Mouse (Mus musculus): ENCODE data around the gene Shank1. TPM values are rescaled to one million over a fixed set of nuclear protein-coding genes. Genes with fewer than 3 reads are reported as not detected.
A peak's percentile ranks its signal among the peaks of the same experiment; 100 is the strongest.
"Not testable (repeated sequence)": the region's sequence is repeated elsewhere in the genome, so short reads cannot be mapped to it uniquely, and the experiment has no call there.

The Shank1 gene
- total RNA-seq (2021): 1 to 10 TPM in 1 of 2 experiments, under 1 TPM in 1; 1.00 to 1.5 TPM

- intact Hi-C loops (cut with DNase I): loop anchor here (5.0 to 10.0 kb wide), 3 partner anchors 45 to 1725 kb away; partner anchors contain the start of genes Abcc6, Gm15517 and Nomo1
These were observed at the start of gene Shank1 for GRCm38 (mm10) chr7:44309475-44310284. Shank1 (plus strand) TSS chr7:44310253.

GRCm38 (mm10) chr7:44260410-44260809 is 49.6 kb upstream of the Shank1 start:
- intact Hi-C loops (cut with DNase I): loop anchor here (5.0 kb wide), 2 partner anchors 47 to 292 kb away; partner anchors contain the start of genes Clec11a and Nr1h2
- DNase-seq: no peak

More at GRCm38 (mm10) chr7:44309475-44310284, at the start of gene Shank1:
- no peak for DNase-seq

DNA sequence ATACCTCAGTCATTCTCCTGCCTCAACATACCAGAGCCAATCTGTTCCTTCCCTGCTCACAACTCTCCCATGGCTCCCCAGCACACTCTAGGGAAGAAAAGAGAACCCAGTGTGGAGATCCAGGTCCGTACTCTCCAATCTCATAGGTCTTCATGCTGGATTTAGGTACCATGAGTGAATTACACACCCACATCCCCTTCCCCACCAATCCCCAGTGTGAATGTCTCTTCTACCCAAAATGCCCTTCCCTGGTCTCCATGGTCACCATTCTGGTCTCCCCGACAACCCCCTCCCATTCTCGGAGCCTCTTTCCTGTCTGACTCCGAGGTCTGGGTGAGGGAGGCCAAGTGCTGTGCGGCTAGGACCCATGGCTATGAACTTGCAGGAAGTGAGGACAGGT is 48.9 kb upstream of the Shank1 start, which contains the start of gene Gm15517:
Gm15517 (plus strand) TSS at position 301 of the 400 bp plus-strand sequence.
- DNase-seq: no peak
- intact Hi-C loops (cut with DNase I): loop anchor here (5.0 kb wide), 2 partner anchors 46 to 291 kb away; partner anchors contain the start of genes Clec11a and Nr1h2

- intact Hi-C loops (cut with DNase I): loop anchor here (1.0 to 5.0 kb wide), 5 partner anchors 44 to 289 kb away; partner anchors contain the start of genes Clec11a and Nr1h2
- DNase-seq: peak; percentile 95 to 98
These were observed 47.0 kb upstream of the Shank1 start for GRCm38 (mm10) chr7:44262791-44263643.

- DNase-seq: no peak
- intact Hi-C loops (cut with DNase I): no loop called here
These were observed 41.9 kb upstream of the Shank1 start for GRCm38 (mm10) chr7:44268117-44268516.

DNA sequence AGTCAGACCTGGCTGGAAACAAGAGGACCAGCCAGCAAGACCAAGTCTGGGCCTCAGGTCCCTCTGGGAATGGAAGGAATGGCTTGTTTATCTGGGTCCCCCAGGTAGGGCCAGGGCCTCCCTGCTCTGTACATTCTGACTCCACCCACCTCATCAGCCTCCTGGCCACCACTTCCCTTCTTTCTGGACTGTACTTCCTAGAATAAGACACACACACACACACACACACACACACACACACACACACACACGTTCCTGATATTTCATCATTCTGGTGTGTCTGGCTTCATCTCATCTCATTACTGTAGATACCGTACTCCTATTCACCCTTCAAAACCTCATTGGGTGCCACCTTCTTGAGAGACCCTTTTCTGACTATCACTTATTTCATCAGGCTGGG is 40.7 kb upstream of the Shank1 start:
- no peak for DNase-seq
- intact Hi-C loops (cut with DNase I): no loop called here

DNA sequence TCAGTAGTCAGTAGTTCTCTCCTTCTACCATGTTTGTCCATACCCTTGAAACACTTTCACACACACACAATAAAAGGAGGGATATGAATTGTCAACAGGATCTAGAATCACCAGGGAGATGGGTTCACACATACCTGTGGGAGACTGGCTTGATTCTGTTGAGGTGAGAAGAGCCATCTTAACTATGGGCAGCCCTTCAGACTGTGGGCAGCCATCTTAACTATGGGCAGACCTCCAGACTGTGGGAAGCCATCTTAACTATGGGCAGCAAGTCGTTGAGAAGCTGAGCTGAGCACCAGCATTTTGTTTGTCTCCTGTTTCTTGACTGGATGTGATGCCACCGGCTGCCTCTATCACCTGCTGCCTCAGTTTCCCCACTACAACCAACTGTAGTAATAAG is 38.7 kb upstream of the Shank1 start:
- intact Hi-C loops (cut with DNase I): no loop called here
- no peak for DNase-seq

GRCm38 (mm10) chr7:44272546-44272945 is 37.5 kb upstream of the Shank1 start:
- no peak for DNase-seq
- intact Hi-C loops (cut with DNase I): no loop called here

DNA sequence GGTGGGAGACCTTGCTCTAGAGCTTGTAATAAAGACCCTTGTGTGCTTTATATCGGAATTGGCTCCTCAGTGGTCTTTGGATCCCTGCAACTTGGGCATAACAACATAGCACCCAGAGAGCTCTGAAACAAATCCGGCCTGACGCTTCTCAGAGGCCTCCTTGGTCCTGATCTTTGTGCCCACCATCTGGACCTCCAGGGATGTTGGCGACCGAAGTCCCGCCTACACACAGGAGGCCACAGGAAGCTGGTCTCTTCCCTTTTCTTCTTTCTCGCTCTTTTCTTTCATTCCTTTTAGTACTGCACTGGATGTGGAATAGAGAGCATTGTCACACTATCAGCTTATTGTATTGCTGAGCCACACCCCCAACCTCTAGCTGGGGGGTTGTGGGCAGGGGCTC is 36.6 kb upstream of the Shank1 start:
- intact Hi-C loops (cut with DNase I): no loop called here
- no peak for DNase-seq

- DNase-seq: no peak
- intact Hi-C loops (cut with DNase I): no loop called here
These were observed 36.0 kb upstream of the Shank1 start for GRCm38 (mm10) chr7:44274096-44274495.

DNA sequence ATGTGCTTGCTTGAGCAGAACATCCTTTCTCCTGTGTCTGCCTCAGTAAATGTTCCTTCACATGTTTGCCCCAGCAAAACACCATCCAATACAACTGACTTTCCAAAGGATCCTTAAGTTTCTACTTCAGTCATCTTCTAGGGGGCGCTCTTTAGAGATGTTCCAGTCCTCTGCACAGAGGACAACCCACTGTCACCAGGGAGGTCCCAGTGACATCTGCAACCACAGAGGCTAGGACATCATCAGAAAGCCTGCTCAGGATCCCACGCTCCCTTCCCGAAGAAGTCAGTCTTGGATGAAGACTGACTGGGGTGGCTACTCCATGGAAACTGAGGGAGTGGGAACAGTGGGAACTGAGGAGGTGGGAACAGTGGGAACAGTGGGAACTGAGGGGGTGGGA is 34.5 kb upstream of the Shank1 start:
- DNase-seq: no peak
- intact Hi-C loops (cut with DNase I): no loop called here

GRCm38 (mm10) chr7:44276461-44277249 is 33.4 kb upstream of the Shank1 start:
- intact Hi-C loops (cut with DNase I): no loop called here

DNA sequence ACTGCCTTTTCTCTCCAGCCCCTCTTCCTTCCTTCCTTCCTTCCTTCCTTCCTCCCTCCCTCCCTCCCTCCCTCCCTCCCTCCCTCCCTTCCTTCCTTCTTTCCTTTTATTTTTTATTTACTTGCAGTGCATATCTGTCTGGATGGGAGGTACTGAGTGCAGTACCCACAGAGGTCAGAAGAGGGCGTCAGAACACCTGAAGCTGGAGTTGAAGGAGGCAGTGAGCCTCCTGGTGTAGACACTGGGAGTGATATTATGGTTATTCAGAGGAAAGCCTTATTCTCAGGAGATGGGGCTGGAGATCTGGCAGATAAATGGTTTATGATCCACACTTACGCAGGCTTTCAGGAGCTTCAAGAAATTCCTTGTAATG is 32.8 kb upstream of the Shank1 start:
- DNase-seq: peak in 1 of 2 experiments; percentile 32

More at GRCm38 (mm10) chr7:44276461-44277249, 33.4 kb upstream of the Shank1 start:
- DNase-seq: no peak

GRCm38 (mm10) chr7:44280959-44281358 is 29.1 kb upstream of the Shank1 start:
- intact Hi-C loops (cut with DNase I): no loop called here
- no peak for DNase-seq

More for the DNA sequence above, 32.8 kb upstream of the Shank1 start:
- intact Hi-C loops (cut with DNase I): no loop called here

- intact Hi-C loops (cut with DNase I): no loop called here
- no peak for DNase-seq
These were observed 28.5 kb upstream of the Shank1 start for GRCm38 (mm10) chr7:44281586-44281985.

DNA sequence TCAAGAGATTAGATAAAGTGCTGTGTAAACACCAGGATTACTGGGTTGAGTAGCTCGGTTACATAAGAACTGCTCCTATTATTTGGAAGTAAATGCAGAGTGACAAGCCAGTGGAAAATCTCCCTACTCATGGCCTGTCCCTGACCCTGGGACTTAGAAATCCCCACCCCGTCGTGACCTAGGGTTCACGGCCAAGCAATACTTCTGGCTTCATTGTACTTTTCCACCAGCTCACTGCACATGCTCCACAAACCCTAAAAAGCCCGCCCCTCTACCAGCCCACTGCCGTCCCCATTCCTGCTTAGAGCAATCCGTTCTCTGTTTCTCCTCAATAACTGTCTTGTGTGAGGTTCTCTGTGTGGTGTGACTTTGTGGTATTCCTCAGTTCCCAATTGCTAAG is 22.3 kb upstream of the Shank1 start:
- intact Hi-C loops (cut with DNase I): no loop called here
- no peak for DNase-seq

DNA sequence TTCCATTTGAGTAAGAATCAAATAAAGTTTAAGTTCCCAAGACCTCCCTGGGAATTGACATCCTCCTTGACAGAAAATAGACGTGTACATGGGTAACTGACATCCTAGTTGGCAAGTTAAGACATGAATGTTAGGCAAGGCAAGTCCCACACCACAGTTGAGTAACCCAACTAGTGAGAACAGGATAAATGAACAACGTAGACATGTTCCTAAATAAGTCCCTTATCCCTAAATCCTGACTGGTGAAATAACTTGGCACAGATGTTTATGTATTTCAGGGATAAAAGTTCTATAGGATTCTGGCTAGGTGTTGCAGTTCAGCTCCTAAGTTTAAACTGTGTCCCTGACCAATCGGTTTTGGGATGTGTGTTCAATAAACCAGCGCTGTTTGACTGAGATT is 19.1 kb upstream of the Shank1 start:
- intact Hi-C loops (cut with DNase I): no loop called here

DNA sequence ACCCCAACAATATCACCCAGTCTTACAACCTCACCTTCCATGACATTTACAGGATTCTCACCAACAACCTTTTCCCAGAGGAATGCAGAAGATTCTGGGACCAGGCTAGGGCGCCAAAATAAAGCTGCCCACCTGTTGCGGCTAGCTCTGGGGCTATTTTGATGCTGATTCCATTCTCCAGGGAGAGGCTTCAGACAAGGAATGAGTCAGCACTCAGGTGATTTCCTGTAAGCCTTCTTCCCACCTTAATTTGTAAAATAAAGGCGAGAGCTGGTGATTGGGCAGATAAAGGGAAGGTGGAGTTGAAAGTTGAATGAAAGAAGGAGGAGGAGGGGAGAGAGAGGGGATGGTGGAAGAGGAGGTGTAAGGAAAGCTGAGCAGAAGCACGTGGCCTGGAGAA is 18.6 kb upstream of the Shank1 start:
- intact Hi-C loops (cut with DNase I): no loop called here
- DNase-seq: no peak

More for the DNA sequence above, 19.1 kb upstream of the Shank1 start:
- DNase-seq: no peak

GRCm38 (mm10) chr7:44297501-44297900 is 12.6 kb upstream of the Shank1 start:
- not testable (repeated sequence) for DNase-seq
- intact Hi-C loops (cut with DNase I): loop anchor here (2.0 kb wide), 1 partner anchor 19 kb away; no protein-coding TSS in a partner anchor

All from heart, postnatal 36 days (tissue).